Mouse (Mus musculus): ENCODE results near the gene Cyb561.

DNA sequence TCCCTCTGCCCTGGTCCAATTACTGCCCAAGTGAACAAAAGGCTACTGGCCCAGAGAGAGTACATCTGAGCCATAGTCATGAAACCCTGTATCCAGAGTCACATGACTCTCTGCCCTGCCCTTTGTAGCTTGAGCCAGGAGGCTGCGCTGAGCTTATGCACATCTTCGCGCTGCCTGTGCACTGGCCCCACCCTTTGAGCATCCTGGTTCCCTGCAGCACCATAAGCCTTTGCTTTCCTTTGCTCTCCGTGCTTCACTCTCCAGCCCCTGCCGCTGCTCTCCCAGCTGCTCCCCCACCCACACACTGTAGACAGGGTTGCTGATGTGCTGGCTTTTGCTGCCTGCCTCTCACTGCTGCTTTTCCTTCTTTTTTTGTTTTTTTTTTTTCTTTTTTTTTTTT lies 39.6 kb downstream of the Cyb561 start:
- TF ChIP-seq CTCF (IDR thresholded peaks at IDR 0.05; ENCODE audit: low read depth): no peak
- no peak for TF ChIP-seq EP300 (IDR thresholded peaks at IDR 0.05; ENCODE audit: low read depth)
